Mouse (Mus musculus) bone marrow macrophage, adult 2 months (primary cell): Measurements from ENCODE around the gene Swap70.

Experiments
- CTCF ChIP-seq: IDR thresholded peaks from 2 replicates; pipeline ENCODE4 v1.5.1; 2012; ENCODE audit warnings: low read depth, mild to moderate bottlenecking, low read length, moderate library complexity
- POLR2A ChIP-seq: IDR thresholded peaks from 2 replicates; pipeline ENCODE4 v1.6.1; 2012; ENCODE audit warnings: mild to moderate bottlenecking, low read depth, low read length, borderline replicate concordance

DNA sequence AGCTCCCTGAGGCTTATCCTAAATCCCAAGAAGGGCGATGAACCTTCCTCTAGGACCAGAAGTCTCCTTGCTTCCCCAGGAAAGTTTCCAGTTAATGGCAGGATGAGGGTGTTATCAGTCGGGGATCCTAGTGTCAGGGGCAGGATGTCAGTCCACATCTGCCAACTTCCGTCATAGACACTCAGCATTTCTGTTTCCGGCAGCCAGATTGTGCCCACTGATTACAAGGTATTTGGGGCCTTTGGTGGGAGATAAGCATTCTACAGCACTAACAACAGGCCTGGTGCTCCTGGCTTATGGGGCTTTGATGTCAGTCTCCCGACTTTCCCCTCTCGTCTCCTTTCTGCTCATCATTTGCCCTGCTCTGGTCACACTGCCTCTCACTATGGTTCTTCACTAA is 12.1 kb upstream of the Swap70 start:
- no peak for TF ChIP-seq POLR2A
- TF ChIP-seq CTCF = no peak
